Mouse (Mus musculus) thymus, postnatal 14 days (tissue): ENCODE data around the gene 2410002F23Rik.
"Not testable (repeated sequence)": the region's sequence is repeated elsewhere in the genome, so short reads cannot be mapped to it uniquely, and the experiment has no call there.

Experiments used
- DNase-seq: peaks from one replicate; pipeline ENCODE4 v3.0.0; 2021

The 2410002F23Rik gene

GRCm38 (mm10) chr7:44246055-44246983 lies at the start of gene 2410002F23Rik, which contains the start of gene 1700028J19Rik:
2410002F23Rik (plus strand) TSS chr7:44246722.
1700028J19Rik (minus strand) TSS chr7:44246695.
- peak; percentile 94 for DNase-seq

GRCm38 (mm10) chr7:44197891-44198290 lies 48.6 kb upstream of the 2410002F23Rik start, which contains the start of gene Klk1b3:
Klk1b3 (plus strand) TSS chr7:44198191.
- no peak for DNase-seq

DNA sequence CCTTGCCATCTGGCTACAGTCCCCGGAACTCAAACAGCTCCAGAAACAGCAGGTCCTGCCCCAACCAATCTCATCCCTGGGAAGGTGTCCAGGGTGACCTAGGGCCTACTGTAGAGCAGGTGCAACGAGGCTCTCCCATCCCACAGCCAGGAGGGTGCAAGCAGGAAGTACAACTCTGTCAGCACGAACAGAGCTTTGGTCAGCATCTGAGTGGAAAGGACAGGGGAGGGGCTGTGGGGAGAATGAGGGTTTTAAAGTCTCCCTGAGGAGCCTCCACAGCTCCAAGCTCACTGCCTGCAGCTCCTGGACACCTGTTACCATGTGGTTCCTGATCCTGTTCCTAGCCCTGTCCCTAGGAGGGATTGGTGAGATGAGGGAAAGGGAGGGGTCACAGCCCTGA lies 39.4 kb upstream of the 2410002F23Rik start, which contains the start of gene Klk1b4:
Gene Klk1b4 (plus strand): TSS at position 301 of the 400 bp plus-strand sequence.
- not testable (repeated sequence) for DNase-seq

- no peak for DNase-seq
Measured at GRCm38 (mm10) chr7:44208307-44208706, 38.2 kb upstream of the 2410002F23Rik start.

GRCm38 (mm10) chr7:44215645-44216044 lies 30.9 kb upstream of the 2410002F23Rik start, which contains the start of gene Klk1b5:
Klk1b5 (plus strand) TSS chr7:44215945.
- no peak for DNase-seq

- not testable (repeated sequence) for DNase-seq
Measured at GRCm38 (mm10) chr7:44221601-44222000, 24.9 kb upstream of the 2410002F23Rik start.

GRCm38 (mm10) chr7:44222335-44222734 lies 24.2 kb upstream of the 2410002F23Rik start:
- DNase-seq: not testable (repeated sequence)

GRCm38 (mm10) chr7:44225076-44225475 lies 21.4 kb upstream of the 2410002F23Rik start, which contains the start of gene Klk1:
Klk1 (plus strand) TSS chr7:44225360.
- no peak for DNase-seq

DNA sequence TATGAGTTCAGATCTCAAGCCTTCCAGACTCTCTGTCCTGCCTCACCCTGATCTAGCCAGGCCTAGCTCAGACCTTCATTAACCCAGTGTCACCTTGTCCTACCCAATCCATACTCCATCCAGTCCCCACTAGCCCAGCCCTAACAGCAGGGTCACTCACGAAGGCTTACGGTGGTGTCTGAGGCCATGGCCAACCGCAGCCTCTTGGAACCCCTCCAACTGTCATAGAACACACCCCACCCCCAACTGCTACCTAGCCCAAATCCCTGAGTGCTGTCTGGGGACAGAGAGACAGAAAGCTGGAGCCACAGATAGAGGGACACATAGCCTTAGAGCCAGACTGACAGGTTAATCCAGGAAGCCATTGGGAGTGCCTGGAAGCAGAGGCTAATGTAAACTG lies 10.6 kb upstream of the 2410002F23Rik start, which contains the start of gene Gm36864:
Gene Gm36864 (plus strand): TSS at position 269 of the 400 bp plus-strand sequence.
- DNase-seq: no peak

GRCm38 (mm10) chr7:44239913-44240312 lies 6.6 kb upstream of the 2410002F23Rik start:
- no peak for DNase-seq

- DNase-seq: no peak
Measured at GRCm38 (mm10) chr7:44240712-44241111, 5.8 kb upstream of the 2410002F23Rik start.

- DNase-seq: no peak
Measured at GRCm38 (mm10) chr7:44241163-44241562, 5.4 kb upstream of the 2410002F23Rik start.

GRCm38 (mm10) chr7:44244080-44244479 lies 2.4 kb upstream of the 2410002F23Rik start:
- no peak for DNase-seq

DNA sequence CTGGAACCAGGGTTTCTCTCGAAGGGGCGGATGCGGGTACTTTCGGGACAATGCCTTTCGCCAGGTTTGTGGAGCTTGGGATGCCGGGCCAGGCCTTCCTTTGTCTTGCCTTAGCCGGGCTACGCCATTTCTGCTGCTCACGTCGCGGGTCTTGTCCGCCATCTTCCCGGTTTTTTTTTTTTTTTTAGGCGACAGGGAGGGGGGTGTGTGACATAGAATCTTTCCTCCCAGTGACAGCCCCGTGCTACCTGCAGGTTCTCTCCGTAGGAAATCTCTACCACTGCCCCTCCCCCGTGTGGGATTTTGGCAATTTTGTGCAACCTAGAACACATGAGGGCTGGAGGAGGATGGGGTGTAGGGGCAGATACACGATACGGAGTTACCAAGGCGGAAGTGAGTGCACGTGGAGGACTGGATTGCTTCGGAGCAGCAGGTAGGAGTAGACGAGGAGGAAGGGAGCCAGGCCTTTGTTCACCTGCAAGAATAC lies 505 bp downstream of the 2410002F23Rik start:
- DNase-seq: peak; percentile 66

GRCm38 (mm10) chr7:44247971-44248370 lies 1.4 kb downstream of the 2410002F23Rik start:
- no peak for DNase-seq

DNA sequence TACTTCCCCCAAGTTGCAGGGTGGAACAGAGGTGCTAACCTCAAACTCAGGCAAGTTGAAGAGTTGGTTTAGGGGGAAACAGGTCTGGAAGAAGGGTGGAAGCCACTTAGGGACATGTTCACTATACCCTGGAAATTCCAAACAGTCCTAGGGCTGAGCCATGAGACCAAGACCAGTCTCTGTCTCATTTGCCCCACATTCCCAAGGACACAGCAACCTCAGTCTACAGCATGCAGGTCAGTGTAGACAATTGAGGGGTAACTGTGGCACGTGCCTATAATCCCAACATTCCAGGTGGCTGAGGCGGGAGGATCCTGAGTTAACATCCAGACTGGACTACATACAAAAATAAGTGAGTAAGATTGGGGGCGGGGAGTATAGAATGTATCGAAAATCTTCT lies 2.7 kb downstream of the 2410002F23Rik start:
- no peak for DNase-seq

- DNase-seq: not testable (repeated sequence)
Measured at GRCm38 (mm10) chr7:44250732-44251275, 4.3 kb downstream of the 2410002F23Rik start.

- no peak for DNase-seq
Measured at GRCm38 (mm10) chr7:44253023-44253616, 6.6 kb downstream of the 2410002F23Rik start.

DNA sequence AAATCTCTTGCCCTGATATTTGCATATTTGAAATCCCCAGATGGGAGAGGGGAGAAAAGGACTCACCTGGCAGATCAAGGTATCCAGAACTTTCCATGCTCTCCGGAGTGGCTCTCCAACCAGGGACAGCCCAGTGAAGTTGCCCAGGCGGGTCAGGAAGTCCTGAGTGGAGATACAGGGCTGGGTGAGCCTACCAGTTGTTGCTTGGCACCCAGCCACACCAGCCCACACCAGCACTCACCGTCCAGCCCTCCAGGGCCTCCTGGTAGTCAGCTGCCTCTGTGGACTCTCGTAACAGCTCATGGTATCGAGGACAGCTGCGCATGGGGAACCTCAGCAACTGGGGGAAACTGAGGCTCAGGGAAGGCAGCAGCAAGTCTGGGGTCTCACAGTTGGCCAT lies 8.4 kb downstream of the 2410002F23Rik start:
- no peak for DNase-seq

GRCm38 (mm10) chr7:44257278-44257677 lies 10.8 kb downstream of the 2410002F23Rik start, which contains the start of gene Acp4:
Acp4 (minus strand) TSS chr7:44257378.
- no peak for DNase-seq

- DNase-seq: no peak
Measured at GRCm38 (mm10) chr7:44260410-44260809, 13.9 kb downstream of the 2410002F23Rik start.

DNA sequence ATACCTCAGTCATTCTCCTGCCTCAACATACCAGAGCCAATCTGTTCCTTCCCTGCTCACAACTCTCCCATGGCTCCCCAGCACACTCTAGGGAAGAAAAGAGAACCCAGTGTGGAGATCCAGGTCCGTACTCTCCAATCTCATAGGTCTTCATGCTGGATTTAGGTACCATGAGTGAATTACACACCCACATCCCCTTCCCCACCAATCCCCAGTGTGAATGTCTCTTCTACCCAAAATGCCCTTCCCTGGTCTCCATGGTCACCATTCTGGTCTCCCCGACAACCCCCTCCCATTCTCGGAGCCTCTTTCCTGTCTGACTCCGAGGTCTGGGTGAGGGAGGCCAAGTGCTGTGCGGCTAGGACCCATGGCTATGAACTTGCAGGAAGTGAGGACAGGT lies 14.6 kb downstream of the 2410002F23Rik start, which contains the start of gene Gm15517:
Gene Gm15517 (plus strand): TSS at position 301 of the 400 bp plus-strand sequence.
- DNase-seq: no peak
